Mouse (Mus musculus) fat pad, adult 2 months (tissue): ENCODE data around the gene Mrpl34.
"Not testable (repeated sequence)": the region's sequence is repeated elsewhere in the genome, so short reads cannot be mapped to it uniquely, and the experiment has no call there.

Experiments
- DNase-seq: peaks from one replicate; pipeline ENCODE4 v3.0.0-alpha.2; 2011; ENCODE audit warnings: low read depth, low spot score; ENCODE audit errors: extremely low read depth

The Mrpl34 gene

DNA sequence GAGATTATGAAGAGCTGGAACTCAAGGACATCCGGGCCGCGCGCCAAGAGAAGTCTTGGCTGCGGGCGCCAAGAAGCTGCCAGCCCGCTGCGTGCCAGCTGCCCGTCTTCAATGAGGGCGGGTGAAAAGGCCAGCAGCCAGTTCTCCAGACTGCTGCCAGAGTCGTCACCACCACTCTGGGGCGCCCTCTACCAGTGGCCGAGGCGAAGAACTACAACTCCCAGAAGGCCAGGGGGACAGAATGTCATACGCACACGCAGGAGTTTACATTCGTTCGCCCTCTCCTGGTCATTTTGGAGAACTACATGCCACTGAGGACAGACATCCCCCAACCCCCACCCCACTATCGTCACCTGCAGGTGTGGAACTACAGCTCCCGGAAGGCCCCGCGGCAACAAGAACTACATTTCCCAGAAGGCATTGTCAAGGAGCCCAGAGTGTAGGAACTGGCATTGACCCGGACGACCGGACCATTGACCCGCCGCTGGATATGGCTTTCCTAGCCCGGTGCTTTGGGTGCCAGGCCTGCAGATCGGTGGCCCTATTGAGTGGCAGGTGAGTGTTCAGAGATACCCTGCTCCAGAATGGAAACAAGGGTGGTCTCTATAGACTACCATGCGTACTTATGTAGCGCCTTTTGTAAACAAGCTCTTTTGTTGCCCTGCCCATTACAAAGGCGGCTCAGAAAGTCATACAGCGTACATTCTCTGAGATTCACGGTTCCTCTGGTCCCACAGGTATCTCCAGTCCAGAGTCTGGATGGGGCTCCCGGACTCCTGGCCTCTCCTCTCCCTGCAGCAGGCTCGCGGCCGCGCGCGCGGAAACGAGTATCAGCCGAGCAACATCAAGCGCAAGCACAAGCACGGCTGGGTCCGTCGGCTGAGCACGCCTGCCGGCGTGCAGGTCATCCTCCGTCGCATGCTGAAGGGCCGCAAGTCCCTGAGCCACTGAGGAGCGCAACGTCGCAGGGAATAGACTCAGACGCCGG lies at the start of gene Mrpl34:
Mrpl34 (plus strand) TSS at position 447 of the 988 bp plus-strand sequence.
- DNase-seq, result peak; percentile 97

DNA sequence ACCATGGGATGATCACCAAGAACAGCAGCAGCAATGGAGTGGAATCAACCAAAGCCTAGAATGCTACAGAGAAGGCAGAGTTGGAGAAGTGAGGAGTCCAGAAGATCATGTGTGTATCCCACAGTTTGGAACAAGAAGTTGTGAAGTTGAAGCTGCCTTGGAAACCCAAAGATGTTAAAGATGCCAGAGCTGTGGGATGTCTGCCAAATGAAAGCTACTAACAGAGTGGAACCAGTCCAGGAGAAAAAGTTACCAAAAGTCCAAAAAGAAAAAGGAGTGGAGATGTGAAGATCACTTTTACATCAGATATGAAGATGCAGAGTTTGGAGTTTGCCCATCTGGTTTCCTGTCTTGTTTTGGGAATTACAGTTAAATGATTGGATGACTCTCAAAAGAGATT lies 42.6 kb upstream of the Mrpl34 start:
- no peak for DNase-seq

DNA sequence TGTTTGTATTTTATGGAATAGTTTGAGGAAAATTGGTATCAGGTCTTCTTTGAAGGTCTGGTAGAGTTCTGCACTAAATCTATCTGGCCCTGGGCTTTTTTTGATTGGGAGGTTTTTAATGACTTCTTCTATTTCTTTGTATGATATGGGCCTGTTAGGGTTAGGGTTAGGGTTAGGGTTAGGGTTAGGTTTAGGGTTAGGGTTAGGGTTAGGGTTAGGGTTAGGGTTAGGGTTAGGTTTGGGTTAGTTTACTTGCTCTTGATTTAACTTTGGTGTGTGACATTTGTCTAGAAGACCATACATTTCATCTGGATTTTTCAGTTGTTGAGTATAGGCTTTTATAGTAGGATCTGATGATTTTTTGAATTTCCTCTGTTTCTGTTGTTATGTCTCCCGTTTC lies 31.8 kb upstream of the Mrpl34 start:
- not testable (repeated sequence) for DNase-seq

DNA sequence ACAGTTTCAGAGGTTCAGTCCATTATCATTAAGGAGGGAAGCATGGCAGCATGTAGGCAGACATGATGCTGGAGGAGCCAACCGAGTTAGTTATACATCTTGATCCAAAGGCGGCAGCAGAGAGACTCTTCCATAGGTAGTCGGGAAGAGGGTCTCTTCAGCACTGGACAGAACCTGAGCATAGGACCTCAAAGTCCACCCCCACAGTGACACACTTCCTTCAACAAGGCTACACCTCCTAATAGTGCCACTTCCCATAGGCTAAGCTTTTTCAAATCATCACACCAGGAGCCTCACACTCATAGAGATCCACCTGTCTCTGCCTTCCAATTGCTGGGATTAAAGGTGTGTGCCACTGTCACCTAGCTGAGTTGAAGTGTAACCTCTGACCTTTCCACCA lies 27.7 kb upstream of the Mrpl34 start:
- no peak for DNase-seq

DNA sequence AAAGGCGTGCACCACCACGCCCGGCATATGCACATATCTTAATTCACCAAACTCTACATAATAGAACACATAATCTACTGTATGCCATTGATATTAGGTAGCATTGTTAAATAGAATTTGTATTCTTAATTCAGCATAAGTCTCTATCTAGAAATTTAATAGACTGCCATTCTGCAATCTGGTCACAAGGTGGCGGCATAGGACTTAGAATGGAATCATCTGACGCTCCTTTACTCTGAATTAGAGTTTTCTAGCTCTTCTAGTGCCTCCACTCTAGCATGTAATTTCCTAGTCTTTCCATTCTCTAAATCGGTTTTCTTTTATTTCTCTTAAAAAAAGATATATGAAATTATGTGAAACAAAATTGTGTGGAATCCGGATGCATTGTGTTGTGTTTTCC lies 23.4 kb upstream of the Mrpl34 start:
- no peak for DNase-seq

DNA sequence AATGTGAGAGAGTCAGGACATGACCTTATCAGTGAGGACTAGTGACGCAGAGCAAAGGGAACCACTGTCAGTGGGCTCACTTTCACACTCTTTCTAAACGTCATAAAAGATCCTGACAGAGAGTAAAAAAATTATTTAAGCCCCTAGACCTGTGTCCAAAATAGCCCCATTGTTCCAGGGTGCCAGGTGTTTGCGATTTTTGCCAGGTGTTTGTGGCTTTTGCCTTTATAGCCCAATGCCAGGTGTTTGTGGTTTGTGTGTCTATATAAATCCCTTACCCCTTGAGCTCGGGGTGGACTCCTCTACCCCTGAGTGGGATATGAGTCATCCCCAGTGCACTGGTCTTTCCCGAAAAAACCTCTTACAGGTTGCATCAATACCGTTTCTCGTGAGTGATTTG lies 19.7 kb upstream of the Mrpl34 start:
- DNase-seq, result no peak

DNA sequence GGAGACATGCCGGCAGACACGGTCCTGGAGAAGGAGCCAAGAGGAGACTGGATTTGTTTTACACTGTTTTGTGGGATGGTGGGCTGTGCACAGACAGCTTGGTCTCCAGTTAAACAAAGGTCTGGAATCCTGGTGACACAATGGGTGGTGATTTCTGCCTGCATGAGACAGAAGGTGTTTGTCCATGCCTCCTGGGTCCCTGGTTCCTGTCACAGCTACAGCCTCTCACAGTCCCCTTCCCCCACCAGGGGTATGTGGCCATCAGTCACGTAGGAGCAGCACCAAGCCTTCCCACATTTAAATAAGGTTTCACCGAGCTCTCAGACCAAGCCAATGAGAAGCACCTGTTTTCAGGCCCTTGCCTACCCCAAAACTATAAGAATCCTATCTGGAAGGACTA lies 13.4 kb upstream of the Mrpl34 start:
- no peak for DNase-seq

DNA sequence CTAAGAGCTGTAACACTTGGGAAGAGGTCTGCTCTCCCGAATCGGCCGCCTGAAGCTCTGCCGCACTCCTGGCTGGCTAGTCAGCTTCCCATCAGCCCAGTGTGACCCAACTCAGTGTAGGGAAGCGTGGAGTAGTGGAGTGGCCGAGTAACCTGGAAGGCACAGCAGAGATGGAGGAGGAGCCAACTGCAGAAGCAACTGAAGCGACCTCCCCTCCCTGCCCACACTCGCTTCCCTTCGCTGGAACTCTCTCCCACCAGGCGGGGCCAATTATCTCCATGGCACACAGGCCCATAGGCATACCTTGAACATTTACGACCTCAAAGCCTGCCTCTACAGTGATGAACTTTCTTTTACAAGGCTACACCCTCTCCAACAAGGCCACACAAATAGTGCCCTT lies 13.0 kb upstream of the Mrpl34 start:
- no peak for DNase-seq

DNA sequence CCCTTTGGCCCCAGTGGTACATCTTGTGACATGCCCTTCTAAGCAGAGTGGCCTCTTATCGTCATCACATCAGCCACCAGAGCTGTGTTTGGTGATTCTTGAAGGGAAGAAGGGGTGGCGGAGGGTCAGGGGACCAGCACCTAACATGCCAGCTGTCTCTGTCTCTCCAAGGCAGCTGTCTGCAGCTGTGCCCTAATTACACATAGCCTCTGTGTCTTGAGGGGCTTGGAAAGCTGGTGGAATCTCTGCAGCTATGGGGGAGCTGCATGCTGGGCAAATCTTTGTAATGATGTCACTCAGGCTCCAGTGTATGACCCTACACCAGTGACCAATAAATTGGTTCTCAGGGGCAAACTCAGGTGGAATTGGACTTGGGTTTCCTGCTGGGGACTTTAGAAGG lies 12.1 kb upstream of the Mrpl34 start:
- DNase-seq, result no peak

DNA sequence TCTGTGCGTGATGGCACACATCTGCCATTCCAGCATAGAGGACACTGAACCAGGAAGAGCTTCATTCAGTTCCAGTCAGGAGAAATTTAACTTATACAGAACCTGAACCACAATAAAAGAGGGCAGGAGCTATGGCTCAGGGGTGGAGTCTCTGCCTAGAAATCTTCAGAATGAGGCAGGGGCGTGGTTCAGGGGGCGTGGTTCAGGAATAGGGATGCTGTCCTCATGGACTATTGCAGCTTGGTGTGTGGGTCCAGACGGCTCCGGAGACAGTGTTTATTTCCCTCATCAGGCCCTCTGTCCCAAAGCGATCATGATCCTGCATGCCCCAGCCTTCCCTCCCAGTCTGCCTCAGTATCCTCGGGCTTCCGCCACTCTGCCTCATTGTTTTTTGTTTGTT lies 10.1 kb upstream of the Mrpl34 start:
- DNase-seq, result no peak

DNA sequence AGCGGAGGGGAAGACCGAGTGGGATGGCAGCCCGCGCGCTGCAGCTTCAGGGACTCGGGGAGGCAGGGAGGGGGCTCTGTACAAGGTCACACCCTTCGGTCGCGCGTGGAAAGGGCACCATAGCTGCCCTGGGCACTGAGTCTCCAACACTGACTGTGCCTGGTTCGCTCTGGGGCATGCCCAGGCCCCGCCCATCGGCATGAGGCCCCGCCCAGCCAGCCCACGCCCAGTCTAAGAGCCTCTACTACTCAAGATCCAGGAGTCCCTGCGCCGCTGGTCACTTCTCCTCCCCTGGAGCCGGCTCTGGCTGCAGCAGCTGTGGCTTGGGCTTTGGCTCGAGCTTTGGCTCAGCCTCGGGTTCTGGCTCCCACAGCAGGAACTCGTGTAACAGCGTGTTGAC lies 7.9 kb upstream of the Mrpl34 start:
- no peak for DNase-seq

DNA sequence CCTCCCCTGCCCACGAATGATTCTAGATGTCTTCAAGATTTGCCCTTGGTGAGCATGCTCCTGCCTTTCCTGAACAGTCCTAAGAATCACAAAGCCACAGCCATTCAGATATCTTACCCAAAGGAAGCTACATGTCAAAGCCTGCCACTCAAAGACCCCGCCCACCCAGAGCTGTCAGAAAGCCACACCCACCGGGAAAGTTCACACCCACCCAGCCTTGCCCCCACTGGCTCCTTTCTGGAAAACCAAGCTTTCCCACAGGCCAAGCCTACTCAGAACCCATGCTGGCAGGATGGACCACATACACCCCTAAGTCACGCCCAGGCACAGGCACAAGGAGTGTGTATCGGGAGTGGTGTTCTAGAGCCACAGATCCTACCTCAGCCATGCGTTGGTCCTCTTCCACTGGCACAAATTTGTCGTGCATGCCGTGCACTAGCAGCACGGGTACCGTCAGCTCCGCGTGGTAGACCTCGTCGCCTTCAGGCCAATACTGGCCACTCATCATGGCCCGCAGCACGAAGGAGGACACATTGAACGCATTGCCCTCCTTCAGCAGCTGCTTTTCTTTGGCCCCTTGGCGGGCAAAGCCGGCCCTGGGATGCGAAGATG lies 7.0 kb upstream of the Mrpl34 start:
- DNase-seq, result no peak

DNA sequence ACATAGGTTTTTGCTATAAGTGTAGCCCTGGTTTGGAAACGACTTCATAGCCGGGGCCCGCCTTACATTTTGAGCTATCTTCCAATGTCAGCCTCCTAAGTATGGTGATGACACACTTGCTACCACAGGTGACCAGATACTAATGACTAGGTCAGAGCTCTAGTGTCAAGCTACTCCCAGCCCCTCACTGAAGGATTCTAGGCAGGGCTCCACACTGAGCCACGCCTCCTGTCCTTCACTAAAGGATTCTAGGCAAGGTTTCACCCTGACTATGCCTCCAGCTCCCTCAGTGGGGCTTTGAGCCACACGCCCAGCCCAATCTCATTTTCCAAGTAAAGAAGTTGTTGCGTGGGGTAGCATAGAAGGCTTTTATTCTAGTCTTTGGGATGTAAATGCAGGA lies 4.0 kb upstream of the Mrpl34 start:
- no peak for DNase-seq

DNA sequence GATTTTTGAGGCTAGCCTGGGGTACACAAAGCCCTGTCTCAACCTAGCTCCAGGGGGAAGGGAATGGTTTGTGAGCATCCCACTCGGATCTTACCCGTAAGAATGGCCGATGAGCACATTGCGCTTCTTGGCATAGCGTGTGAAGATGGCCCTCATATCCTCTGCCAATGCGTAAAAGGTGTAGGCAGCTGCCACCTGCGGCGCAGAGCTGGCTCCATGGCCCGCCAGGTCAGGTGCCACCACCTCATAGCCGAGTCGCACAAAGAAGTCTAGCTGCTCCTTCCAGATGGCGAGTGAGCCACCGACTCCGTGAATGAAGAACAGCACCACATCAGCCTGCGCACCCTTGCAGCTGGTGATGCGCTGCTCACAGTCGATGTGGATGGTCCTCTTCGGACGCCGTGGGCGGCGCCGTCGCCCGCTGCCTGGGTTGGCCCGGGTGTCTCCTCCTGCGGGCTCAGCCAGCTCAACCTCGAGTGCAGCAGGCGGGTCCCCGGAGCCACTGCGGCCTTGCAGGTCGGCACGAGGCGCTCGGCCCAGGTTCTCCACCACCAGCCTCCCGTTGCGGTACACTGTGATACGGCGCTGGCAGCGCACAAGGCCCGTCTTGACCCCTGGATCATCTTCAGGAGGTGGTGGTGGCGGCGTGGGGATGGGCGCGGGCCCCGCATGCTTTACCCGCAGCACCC lies 3.5 kb upstream of the Mrpl34 start:
- DNase-seq, result no peak

DNA sequence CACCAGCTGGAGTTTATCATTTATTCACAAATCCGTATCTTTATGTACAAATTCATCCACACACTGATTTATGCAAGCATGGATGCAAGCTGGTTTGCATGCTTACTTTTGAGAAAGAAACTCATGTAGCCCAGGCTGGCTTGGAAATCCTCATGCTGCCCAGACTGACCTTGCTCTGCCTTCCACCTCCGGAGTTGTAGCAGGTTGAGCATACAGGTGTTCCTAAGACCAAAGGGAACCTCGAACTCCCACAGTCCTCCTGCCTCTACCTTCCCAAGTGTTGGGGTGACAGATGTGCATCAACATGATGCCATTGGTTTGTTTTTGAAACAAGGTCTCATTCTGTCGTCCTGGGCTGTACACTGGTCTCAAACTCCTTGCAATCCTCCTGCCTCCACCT lies 2.6 kb upstream of the Mrpl34 start:
- no peak for DNase-seq

DNA sequence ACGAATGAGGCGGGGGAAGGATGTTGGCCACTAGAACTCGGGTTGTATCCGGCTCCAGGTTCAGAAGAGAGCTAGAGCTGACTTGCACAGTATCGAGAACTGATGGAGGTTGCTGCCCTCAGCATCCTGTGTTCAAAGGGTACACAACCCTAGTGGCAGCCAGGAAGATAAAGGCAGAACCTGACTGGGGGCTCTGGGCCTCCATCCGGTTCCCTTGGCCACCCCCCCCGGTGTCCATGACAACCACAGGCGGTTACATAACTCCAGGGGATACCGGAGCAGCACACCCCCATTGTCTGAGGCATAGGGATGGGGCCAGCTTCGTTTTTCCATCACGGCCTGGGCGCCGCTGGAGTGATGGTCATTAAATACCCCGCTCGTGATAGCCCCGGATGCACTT lies 2.0 kb upstream of the Mrpl34 start:
- DNase-seq, result no peak

DNA sequence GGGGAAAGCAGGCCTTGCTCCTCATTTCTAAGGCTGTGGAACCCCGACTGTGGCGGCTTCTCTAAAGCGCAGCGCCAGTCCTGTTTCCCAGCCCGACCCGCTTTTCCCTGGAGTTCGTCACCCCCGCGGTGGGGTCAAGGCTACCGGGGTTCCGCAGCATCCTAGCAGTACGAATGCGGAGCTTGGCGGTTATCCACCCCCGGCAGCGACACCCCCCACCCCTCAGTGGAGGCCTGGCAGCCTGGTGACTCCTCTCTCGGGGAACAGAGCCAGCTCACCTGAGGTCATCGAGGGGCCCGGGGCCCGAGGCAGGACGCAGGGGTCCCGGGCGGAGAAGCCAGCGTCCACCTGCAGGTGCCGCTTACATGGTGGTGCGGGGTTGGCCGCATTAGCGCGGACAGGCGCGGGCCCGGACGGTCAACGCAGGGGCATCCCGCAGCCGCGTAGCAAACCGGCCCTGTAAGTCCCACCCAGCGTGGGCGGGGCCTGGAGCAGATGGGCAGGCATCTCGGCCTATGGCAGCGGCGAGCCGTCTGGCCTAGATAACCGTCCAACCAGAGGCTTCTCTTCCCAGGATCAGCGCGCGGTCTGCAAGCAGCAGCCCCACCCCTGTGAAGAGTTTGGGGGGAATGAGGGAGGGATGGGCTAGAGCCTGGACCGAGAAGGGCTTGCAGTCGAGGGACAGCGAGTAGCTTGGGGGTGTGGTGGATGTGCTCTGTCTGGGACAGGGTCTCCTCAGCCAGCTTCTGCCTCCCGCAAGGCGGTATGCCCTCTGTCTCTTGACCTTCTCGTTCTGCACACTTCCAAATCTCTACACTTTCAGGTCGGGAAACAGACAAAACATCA lies 1.3 kb upstream of the Mrpl34 start, which contains the start of gene Abhd8:
Abhd8 (minus strand) TSS at position 468 of the 846 bp plus-strand sequence.
- no peak for DNase-seq

DNA sequence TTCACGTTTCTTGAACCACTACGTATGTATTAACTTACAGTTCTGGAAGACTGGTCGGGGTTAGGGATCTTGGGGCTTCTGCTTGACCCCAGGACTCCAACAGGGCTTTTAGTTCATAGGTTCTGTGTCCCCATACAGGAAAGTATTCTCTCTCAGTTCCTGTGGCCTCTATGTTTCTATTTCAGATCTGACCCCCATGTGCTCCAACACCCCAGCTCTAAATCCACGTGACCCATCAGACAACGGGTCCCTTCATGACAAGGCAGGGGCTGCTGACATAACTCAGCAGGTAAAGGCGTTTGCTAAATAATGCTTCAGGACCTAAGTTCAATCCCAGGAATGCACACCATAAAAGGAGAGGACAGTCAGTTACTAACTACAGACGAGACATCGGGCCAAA lies 974 bp downstream of the Mrpl34 start:
- DNase-seq, result no peak

DNA sequence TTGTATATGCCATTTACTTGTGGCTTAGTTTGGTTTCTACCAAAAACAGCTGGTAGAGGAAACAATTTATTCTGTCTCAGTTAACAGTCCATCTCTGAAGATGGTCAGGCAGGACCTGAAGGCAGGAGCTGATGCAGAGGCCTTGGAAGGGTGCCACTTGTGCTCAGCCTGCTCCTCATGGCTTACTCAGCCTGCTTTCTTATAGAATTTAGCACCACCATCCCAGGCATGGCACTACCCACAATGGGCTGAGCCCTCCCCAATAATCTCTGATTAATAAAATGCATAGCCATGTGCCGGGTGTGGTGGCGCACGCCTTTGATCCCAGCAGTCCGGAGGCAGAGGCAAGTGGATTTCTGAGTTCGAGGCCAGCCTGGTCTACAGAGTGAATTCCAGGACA lies 1.4 kb downstream of the Mrpl34 start:
- no peak for DNase-seq

DNA sequence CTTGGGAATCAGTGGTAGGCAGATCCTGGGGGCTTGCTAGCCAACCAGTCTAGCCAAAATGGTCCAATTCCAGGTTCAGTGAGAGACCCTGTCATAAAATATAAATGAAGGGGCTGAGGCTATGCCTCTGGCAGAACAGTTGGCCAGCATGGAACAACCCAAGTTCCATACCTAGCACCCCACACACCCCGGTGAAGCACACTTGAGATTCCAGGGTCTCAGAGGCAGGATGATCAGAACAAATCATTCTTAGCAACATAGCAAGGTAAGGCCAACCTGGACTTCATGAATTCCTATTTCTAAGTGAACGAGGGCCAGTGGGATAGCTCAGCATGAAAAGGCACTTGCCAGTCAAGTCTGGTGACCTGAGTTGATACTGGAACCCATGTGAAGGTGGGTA lies 2.4 kb downstream of the Mrpl34 start:
- DNase-seq, result no peak

DNA sequence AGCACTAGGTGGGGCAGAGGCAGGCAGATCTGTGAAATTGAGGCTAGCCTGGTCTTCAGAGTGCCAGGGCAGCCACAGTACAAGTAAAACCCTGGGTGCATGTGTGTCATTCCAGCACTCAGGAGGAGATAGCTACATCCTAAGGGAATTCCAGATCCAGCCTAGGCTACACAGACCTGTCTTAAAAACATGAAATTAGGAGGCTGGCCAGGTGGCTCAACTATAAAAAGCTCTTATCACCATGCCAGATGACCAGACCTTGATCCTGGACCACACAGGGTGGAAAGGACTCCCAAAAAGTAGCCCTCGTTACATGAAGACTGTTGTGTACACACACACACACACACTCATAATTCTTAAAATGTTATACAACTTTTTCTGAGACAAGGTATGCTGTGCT lies 3.2 kb downstream of the Mrpl34 start:
- no peak for DNase-seq
